Mouse (Mus musculus) kidney, postnatal 0 days (tissue): ENCODE results near the gene 1700020A23Rik. TPM values are rescaled to one million over a fixed set of nuclear protein-coding genes. Genes with fewer than 3 reads are reported as not detected.

Experiments used
- ATAC-seq: fragments of 200-750 bp; cut with Nextera tagmentation; replicated peaks from 2 replicates; pipeline ENCODE4 v1.8.0; 2017; ENCODE audit warnings: low read depth, moderate number of reproducible peaks, moderate TSS enrichment, moderate library complexity; ENCODE audit not compliant: low FRiP score
- DNase-seq: peaks from one replicate; pipeline ENCODE4 v3.0.0-alpha.2; 2016; ENCODE audit warnings: low spot score
- H3K27ac ChIP-seq: fragments of 300-500 bp; sonication (generic); 2 replicates; pipeline ENCODE4 v1.5.1; 2014; ENCODE audit warnings: mild to moderate bottlenecking
- H3K27me3 ChIP-seq: fragments of 300-500 bp; sonication (generic); 2 replicates; pipeline ENCODE4 v1.6.1; 2014; ENCODE audit warnings: low read length, mixed read lengths; ENCODE audit not compliant: insufficient read depth
- H3K36me3 ChIP-seq: fragments of 300-500 bp; sonication (generic); 2 replicates; pipeline ENCODE4 v1.6.1; 2014; ENCODE audit warnings: low read length, mixed read lengths; ENCODE audit not compliant: insufficient read depth
- H3K4me1 ChIP-seq: fragments of 300-500 bp; sonication (generic); replicated peaks from 2 replicates; pipeline ENCODE4 v1.6.1; 2014; ENCODE audit warnings: antibody characterized with exemption, low read length, mixed read lengths; ENCODE audit not compliant: insufficient read depth
- H3K4me2 ChIP-seq: fragments of 300-500 bp; sonication (generic); 2 replicates; pipeline ENCODE4 v1.6.1; 2014; ENCODE audit warnings: mild to moderate bottlenecking, low read length, moderate library complexity, mixed read lengths
- H3K4me3 ChIP-seq: fragments of 300-500 bp; sonication (generic); replicated peaks from 2 replicates; pipeline ENCODE4 v1.5.1; 2014; ENCODE audit warnings: low read depth, low read length
- H3K9ac ChIP-seq: fragments of 300-500 bp; sonication (generic); 2 replicates; pipeline ENCODE4 v1.6.1; 2014; ENCODE audit warnings: low read depth, low read length
- H3K9me3 ChIP-seq: fragments of 300-500 bp; sonication (generic); replicated peaks from 2 replicates; pipeline ENCODE4 v1.6.1; 2016; ENCODE audit warnings: low read length, inconsistent platforms, mixed read lengths
- CTCF ChIP-seq: IDR thresholded peaks from 2 replicates; pipeline ENCODE4 v1.5.1; 2016; ENCODE audit warnings: antibody characterized with exemption, low read depth, mild to moderate bottlenecking, moderate library complexity
- WGBS: fragments of 180-500 bp; shearing (Covaris S2); extraction: QIAGEN DNeasy Blood & Tissue Kit; methylation state at CpG from one replicate; pipeline ENCODE4 v1.1.7; 2014; 5-methylcytosine and 5-hydroxymethylcytosine counted together
- polyA plus RNA-seq: library from polyadenylated mRNA; unstranded; fragments of >200 nt; fragmentation: Nextera tagmentation; extraction: Ambion mirVana; gene quantifications from 2 replicates; pipeline ENCODE4 v1.2.1, GENCODE M21; 2015

The 1700020A23Rik gene
- polyA plus RNA-seq, 1 experiment from 2014 or later = not detected

DNA sequence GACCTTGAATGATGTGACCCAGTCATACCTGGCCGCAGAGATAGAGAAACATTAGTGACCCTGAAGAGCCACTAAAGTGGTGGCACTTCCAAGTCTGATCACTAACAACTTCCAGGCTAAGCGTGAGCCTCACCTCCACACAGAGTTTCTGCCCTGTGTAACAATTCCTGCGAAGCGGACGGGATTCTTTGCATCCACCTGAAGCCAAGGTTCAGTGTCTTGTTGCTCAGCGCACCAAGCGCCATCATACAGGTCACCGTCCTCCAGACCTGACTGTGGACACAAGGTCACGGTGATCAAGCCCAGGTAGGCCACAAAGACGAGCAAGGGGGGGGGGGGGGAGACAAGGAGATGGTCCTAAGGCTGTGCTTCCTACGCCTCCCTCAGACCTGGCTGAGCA lies 9.4 kb upstream of the 1700020A23Rik start:
- no peak overlapping the region for H3K27ac ChIP-seq
- H3K36me3 ChIP-seq = no peaks in the 10 kb centered on the region
- peaks cover 10% of the 10 kb centered on the region for H3K4me1 ChIP-seq
- H3K9ac ChIP-seq = no peak overlapping the region
- TF ChIP-seq CTCF = no peak
- no peak for DNase-seq
- no peak overlapping the region for H3K4me3 ChIP-seq
- ATAC-seq = no peak
- no peaks in the 10 kb centered on the region for H3K9me3 ChIP-seq
- 90% methylated on average over 11 of the region's 11 CpGs for WGBS
- H3K4me2 ChIP-seq = no peak overlapping the region
- no peaks in the 10 kb centered on the region; the same call in 1 of the 2 replicates for H3K27me3 ChIP-seq

DNA sequence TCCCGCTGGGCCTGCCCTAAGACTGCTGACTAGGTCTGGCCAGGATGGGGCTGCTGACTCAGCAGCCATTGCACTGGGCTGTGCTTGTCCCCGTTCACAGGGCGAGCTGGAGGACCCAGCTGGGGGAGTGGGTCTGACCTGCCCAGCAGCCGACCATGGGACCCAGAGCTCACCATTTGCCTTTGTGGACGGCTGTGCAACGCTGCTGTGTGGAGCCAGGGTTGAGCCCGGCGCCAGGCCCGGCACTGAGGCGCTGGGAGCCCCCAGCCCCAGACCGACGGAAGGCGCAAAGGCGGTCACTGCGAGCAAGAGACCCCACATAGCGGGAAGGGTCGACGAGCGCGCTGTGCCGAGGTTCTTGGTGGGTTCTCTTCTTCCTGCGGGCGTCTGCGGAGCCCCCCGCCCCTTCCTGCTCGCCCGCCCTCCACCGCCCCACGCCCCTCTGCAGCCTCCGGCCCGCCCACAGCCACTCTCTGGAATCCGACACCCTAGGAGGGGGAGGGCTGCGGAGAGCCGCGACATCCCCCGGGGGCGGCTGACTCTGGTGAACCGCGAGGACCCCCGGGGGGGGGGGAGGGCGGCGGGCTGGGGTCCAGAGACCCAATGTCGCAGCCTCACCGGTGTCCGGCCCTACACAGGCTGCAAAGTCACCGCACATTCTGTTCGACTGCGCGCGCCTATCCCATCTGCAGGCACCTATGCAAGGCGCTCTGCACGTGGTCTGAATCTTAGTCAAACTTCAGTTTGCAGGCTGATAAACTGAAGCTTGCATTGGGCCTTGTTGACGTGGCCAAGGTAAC lies 7.7 kb upstream of the 1700020A23Rik start, which contains the start of gene Cpxm1:
Gene Cpxm1, minus strand, starts transcription at position 389 of the 800 bp plus-strand sequence.
- no peak within 1 kb of the TSS; the same call in 1 of the 2 replicates for H3K27ac ChIP-seq
- no peak for TF ChIP-seq CTCF
- WGBS = under 1% methylated on average over 46 of the region's 53 CpGs
- H3K36me3 ChIP-seq = no peaks in the 10 kb centered on the region
- H3K4me3 ChIP-seq = peak within 1 kb of the TSS; percentile 65
- DNase-seq (peak; percentile 81), ATAC-seq (peak; percentile 82)
- H3K9me3 ChIP-seq = no peaks in the 10 kb centered on the region
- H3K27me3 ChIP-seq = no peaks in the 10 kb centered on the region; the same call in 1 of the 2 replicates
- H3K4me1 ChIP-seq = peaks cover 10% of the 10 kb centered on the region
- H3K9ac ChIP-seq = peak within 1 kb of the TSS; percentile 71
- H3K4me2 ChIP-seq = peak within 1 kb of the TSS; percentile 94

GRCm38 (mm10) chr2:130398091-130398490 lies 7.0 kb upstream of the 1700020A23Rik start:
- H3K27me3 ChIP-seq = no peaks in the 10 kb centered on the region; the same call in 1 of the 2 replicates
- no peak for TF ChIP-seq CTCF
- 23% methylated on average over 8 of the region's 14 CpGs for WGBS
- H3K4me1 ChIP-seq = peaks cover 10% of the 10 kb centered on the region
- H3K27ac ChIP-seq = no peak overlapping the region
- H3K9ac ChIP-seq = peak overlapping the region; percentile 71; the same call in 1 of the 2 replicates
- H3K4me3 ChIP-seq = peak overlapping the region; percentile 65
- no peak for DNase-seq
- peak overlapping the region; percentile 94 for H3K4me2 ChIP-seq
- H3K36me3 ChIP-seq = no peaks in the 10 kb centered on the region
- H3K9me3 ChIP-seq = no peaks in the 10 kb centered on the region
- no peak for ATAC-seq

- ATAC-seq (no peak), DNase-seq (no peak)
- Histone ChIP-seq H3K9me3 (no peaks in the 10 kb centered on the region), H3K36me3 (no peaks in the 10 kb centered on the region), H3K4me2 (no peak overlapping the region), H3K27ac (no peak overlapping the region), H3K9ac (no peak overlapping the region), H3K27me3 (no peaks in the 10 kb centered on the region; the same call in 1 of the 2 replicates), H3K4me1 (peaks cover 10% of the 10 kb centered on the region), H3K4me3 (no peak overlapping the region)
- WGBS = 83% methylated on average over 1 of the region's 1 CpGs
- TF ChIP-seq CTCF = no peak
Observed at GRCm38 (mm10) chr2:130400046-130400445, 5.0 kb upstream of the 1700020A23Rik start.

GRCm38 (mm10) chr2:130401891-130402290 lies 3.2 kb upstream of the 1700020A23Rik start:
- Histone ChIP-seq H3K36me3 (no peaks in the 10 kb centered on the region), H3K4me3 (no peak overlapping the region), H3K27ac (no peak overlapping the region), H3K27me3 (no peaks in the 10 kb centered on the region; the same call in 1 of the 2 replicates), H3K4me2 (no peak overlapping the region), H3K9me3 (no peaks in the 10 kb centered on the region), H3K4me1 (peaks cover 10% of the 10 kb centered on the region), H3K9ac (no peak overlapping the region)
- DNase-seq = no peak
- no peak for TF ChIP-seq CTCF
- 78% methylated on average over 4 of the region's 4 CpGs for WGBS
- ATAC-seq = no peak

GRCm38 (mm10) chr2:130406178-130406577 lies 1.1 kb downstream of the 1700020A23Rik start, which contains the start of gene Tmem239:
Tmem239 (plus strand) TSS chr2:130406478.
- Histone ChIP-seq H3K27ac (no peak within 1 kb of the TSS), H3K9me3 (no peaks in the 10 kb centered on the region), H3K4me3 (no peak within 1 kb of the TSS), H3K4me1 (no peaks in the 10 kb centered on the region), H3K4me2 (no peak within 1 kb of the TSS), H3K36me3 (no peaks in the 10 kb centered on the region), H3K27me3 (no peaks in the 10 kb centered on the region), H3K9ac (no peak within 1 kb of the TSS)
- DNase-seq (no peak), ATAC-seq (no peak)
- TF ChIP-seq CTCF = no peak
- WGBS = 69% methylated on average over 2 of the region's 2 CpGs
